Mouse (Mus musculus): ENCODE data around the gene Cdc5l. TPM values are rescaled to one million over a fixed set of nuclear protein-coding genes. Genes with fewer than 3 reads are reported as not detected.

Gene Cdc5l
- total RNA-seq, 2 experiments from 2014 or later = 31.5 to 66.1 TPM

- no peak for ATAC-seq (replicated peaks; ENCODE audit: low FRiP score, poor library complexity, severe bottlenecking)
Measured at GRCm38 (mm10) chr17:45377323-45377722, 56.2 kb downstream of the Cdc5l start.

GRCm38 (mm10) chr17:45373987-45374608, 59.4 kb downstream of the Cdc5l start:
- no peak for ATAC-seq (replicated peaks; ENCODE audit: low FRiP score, poor library complexity, severe bottlenecking)

GRCm38 (mm10) chr17:45371042-45371441, 62.5 kb downstream of the Cdc5l start:
- ATAC-seq (replicated peaks; ENCODE audit: low FRiP score, poor library complexity, severe bottlenecking) = no peak

- ATAC-seq (replicated peaks; ENCODE audit: low FRiP score, poor library complexity, severe bottlenecking) = no peak
Measured at GRCm38 (mm10) chr17:45370535-45370934, 63.0 kb downstream of the Cdc5l start.

- no peak for ATAC-seq (replicated peaks; ENCODE audit: low FRiP score, poor library complexity, severe bottlenecking)
Measured at GRCm38 (mm10) chr17:45364871-45365270, 68.7 kb downstream of the Cdc5l start.

- no peak for ATAC-seq (replicated peaks; ENCODE audit: low FRiP score, poor library complexity, severe bottlenecking)
Measured at GRCm38 (mm10) chr17:45360950-45361349, 72.6 kb downstream of the Cdc5l start.

GRCm38 (mm10) chr17:45359443-45359842, 74.1 kb downstream of the Cdc5l start:
- ATAC-seq (replicated peaks; ENCODE audit: low FRiP score, poor library complexity, severe bottlenecking) = no peak

- no peak for ATAC-seq (replicated peaks; ENCODE audit: low FRiP score, poor library complexity, severe bottlenecking)
Measured at GRCm38 (mm10) chr17:45356431-45356830, 77.1 kb downstream of the Cdc5l start.

GRCm38 (mm10) chr17:45347951-45348350, 85.6 kb downstream of the Cdc5l start:
- ATAC-seq (replicated peaks; ENCODE audit: low FRiP score, poor library complexity, severe bottlenecking) = no peak

Other genes with a start within 250 kb of the Cdc5l start
- not detected in 2 replicates for gene Spats1, start 41.7 kb upstream of the Cdc5l start, total RNA-seq (2015; ENCODE audit: low replicate concordance)
- 1.4 and 5.6 TPM in 2 replicates for gene Spats1, start 41.7 kb upstream of the Cdc5l start, total RNA-seq (2017; ENCODE audit: low replicate concordance)
- gene Aars2, start 73.1 kb upstream of the Cdc5l start, total RNA-seq (2015; ENCODE audit: low replicate concordance) = 2.7 TPM in 1 of 2 replicates, not detected in the other
- 1.5 and 3.7 TPM in 2 replicates for gene Aars2, start 73.1 kb upstream of the Cdc5l start, total RNA-seq (2017; ENCODE audit: low replicate concordance)
- not detected in 2 replicates for gene Tcte1, start 89.7 kb upstream of the Cdc5l start, total RNA-seq (2015; ENCODE audit: low replicate concordance)
- gene Tcte1, start 89.7 kb upstream of the Cdc5l start, total RNA-seq (2017; ENCODE audit: low replicate concordance) = not detected in 2 replicates
- gene Tmem151b, start 115.9 kb upstream of the Cdc5l start, total RNA-seq (2015; ENCODE audit: low replicate concordance) = not detected in 2 replicates
- not detected in 2 replicates for gene Tmem151b, start 115.9 kb upstream of the Cdc5l start, total RNA-seq (2017; ENCODE audit: low replicate concordance)
- 1.5 and 1.7 TPM in 2 replicates for gene Nfkbie, start 122.0 kb upstream of the Cdc5l start, total RNA-seq (2015; ENCODE audit: low replicate concordance)
- 1.1 and 1.5 TPM in 2 replicates for gene Nfkbie, start 122.0 kb upstream of the Cdc5l start, total RNA-seq (2017; ENCODE audit: low replicate concordance)
- 16.5 and 25.2 TPM in 2 replicates for gene Slc35b2, start 130.1 kb upstream of the Cdc5l start, total RNA-seq (2015; ENCODE audit: low replicate concordance)
- gene Slc35b2, start 130.1 kb upstream of the Cdc5l start, total RNA-seq (2017; ENCODE audit: low replicate concordance) = 2.2 and 21.7 TPM in 2 replicates
- 192 and 222 TPM in 2 replicates for gene Hsp90ab1, start 139.5 kb upstream of the Cdc5l start, total RNA-seq (2015; ENCODE audit: low replicate concordance)
- gene Hsp90ab1, start 139.5 kb upstream of the Cdc5l start, total RNA-seq (2017; ENCODE audit: low replicate concordance) = 246 and 293 TPM in 2 replicates
- gene Slc29a1, start 165.9 kb upstream of the Cdc5l start, total RNA-seq (2015; ENCODE audit: low replicate concordance) = 15.9 and 34.5 TPM in 2 replicates
- 32.9 and 46.5 TPM in 2 replicates for gene Slc29a1, start 165.9 kb upstream of the Cdc5l start, total RNA-seq (2017; ENCODE audit: low replicate concordance)
- not detected in 2 replicates for gene Mymx, start 168.4 kb upstream of the Cdc5l start, total RNA-seq (2015; ENCODE audit: low replicate concordance)
- gene Mymx, start 168.4 kb upstream of the Cdc5l start, total RNA-seq (2017; ENCODE audit: low replicate concordance) = not detected in 2 replicates
- 0.96 and 1.0 TPM in 2 replicates for gene Capn11, start 225.6 kb upstream of the Cdc5l start, total RNA-seq (2015; ENCODE audit: low replicate concordance)
- gene Capn11, start 225.6 kb upstream of the Cdc5l start, total RNA-seq (2017; ENCODE audit: low replicate concordance) = 0.94 and 0.98 TPM in 2 replicates